Mouse (Mus musculus) heart, adult 9 months (tissue): Measurements from ENCODE around the gene Nt5c.
"Not testable (repeated sequence)": the region's sequence is repeated elsewhere in the genome, so short reads cannot be mapped to it uniquely, and the experiment has no call there.

Experiments used
- DNase-seq, 2 experiments: peaks; one replicate each; pipeline ENCODE4 v3.0.0; 2022; ENCODE audit warnings: low spot score in 2 of 2

Gene Nt5c

DNA sequence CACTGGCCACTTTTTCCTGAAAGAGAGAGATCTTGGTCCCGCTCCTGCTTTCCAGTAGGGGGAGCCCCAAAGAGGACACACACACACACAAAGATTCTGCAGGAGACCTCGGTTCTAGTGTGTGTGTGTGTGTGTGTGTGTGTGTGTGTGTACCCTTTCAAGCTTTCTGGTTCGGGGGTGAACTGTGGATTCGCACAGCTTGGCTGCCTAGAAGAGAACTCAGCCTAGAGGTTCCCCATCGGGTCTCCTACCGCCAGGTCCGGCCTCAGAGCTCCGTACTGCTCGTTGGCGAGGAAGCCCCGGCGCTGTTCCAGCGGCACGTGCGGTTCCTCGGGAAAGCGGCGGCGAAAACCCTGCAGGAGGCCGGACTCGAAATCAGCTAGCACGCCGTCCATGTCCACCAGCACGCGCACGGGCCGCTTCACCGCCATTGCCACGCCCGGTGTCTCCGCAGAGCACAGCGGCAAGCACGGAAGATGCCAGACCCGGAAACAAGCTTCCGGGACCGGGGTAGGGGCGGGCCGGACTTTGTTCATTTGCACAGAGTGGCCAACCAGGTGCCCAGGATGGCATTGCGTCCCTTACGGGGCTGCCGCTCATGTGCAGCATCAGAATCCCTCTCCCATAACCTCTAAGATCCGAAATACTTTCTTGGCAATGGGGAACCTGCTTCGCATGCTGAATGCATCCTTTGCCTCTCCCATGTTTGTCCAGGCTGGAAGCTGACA is at the start of gene Nt5c:
Nt5c (minus strand) TSS at position 507 of the 728 bp plus-strand sequence.
- DNase-seq: peak; percentile 74 to 82

DNA sequence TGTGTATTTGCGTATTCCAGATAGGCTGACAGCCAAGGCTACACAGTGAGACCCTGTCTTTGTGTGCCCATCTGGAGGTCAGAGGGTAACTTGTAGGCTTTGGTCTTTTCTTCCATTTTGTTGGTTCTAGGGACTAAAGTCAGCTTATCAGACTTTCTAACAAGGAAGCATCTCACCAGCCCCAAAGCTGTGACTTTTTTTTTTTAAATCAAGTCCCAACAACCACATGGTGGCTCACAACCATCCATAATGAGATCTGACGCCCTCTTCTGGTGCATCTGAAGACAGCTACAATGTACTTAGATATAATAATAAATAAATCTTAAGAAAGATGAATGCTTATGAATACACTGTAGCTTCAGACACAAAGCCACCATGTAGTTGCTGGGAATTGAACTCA is 46.4 kb upstream of the Nt5c start:
- no peak for DNase-seq

DNA sequence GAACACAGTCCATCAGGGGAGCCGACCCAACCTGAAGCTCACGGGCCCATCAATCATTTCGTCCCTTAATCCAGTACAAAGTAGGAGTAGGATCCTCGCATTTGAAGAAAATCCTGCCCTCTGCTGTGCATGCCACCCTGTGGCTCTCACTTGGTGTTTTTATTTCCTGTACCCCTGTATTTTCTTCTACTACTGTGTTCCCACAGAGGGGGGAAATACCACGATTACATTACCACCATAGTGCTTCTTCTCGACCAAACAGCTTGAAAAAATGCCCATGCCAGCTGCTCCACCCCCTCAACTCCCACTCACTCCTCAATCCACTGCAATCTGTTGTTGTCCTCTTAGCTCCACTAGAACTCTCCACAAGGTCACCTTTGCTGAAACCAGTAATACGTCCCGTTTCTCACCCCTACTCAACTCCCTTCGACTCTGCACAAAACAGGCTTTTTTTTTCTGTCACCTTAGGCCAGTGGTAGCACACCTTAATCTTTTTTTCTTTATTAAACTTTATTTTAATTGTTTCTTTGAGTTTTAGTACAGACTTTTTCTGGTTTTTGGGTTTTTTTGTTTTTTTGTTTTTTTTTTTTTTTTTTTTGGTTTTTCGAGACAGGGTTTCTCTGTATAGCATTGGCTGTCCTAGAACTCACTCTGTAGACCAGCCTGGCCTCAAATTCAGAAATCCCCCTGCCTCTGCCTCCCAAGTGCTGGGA is 45.4 kb upstream of the Nt5c start:
- DNase-seq: no peak

DNA sequence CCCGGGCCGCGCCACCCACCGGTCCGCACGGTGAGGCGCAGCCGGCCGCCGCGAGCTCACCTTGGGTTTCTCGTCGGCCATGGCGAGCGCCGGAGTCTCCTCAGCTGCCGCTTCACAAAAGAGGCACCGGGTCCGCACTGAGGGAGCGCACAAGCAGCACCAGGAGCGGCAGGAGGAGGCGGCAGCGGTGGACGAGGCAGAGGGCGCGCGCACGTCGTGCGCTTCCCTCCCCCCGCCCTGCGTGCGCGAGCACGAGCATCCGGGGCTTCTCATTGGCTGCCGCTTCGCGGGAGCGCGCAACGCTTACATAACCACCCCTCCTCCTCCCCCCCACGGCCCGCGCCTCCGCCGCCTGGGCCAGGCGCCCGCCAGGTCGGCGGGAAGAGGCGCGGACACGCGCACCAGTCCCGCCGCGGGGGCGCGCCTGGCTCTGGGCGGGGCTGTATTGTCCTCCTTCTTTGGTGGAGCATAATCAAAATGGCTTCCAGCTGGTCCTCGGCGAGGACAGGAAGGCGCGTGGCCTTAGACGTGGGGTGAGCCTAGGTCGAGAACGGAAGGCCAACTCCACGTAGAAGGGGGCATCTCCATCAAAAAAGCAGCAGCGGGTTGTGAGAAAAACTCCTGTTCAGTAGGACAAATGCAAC is 44.5 kb upstream of the Nt5c start, which contains the start of gene Sumo2:
Sumo2 (minus strand) TSS at position 239 of the 644 bp plus-strand sequence.
- peak; percentile 99 to 100 for DNase-seq

DNA sequence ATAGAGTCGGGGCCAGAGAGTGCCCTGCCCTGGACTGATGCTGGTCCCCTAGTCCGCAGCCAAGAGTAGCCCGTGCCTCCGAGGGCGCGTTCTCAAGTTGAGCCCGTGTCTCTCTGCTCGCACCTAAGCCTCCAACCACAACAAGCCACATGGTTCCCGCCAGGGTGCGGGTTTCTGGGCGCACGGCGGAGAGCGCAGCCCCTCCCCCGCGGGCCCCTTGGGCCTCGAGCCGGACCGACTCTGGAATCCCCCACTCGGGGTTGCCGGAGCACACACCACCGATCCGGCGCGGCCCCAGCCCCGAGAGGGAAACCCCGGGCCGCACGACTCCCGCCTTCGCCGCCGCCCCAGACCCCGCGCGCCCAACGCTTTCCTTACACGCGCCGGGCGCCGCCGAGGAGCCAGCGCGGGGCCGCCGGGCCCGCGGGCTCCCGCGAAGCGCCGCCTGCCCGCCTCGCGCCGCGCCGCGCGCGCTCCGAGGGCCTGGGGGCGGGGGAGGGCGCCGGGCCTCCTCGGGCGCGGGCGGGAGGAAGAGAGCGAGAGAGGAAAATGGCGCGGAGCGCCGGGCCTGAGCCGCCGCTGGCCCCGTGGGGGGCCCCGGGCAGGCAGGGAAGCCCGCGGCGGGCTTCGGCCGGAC is 43.9 kb upstream of the Nt5c start:
- peak in 1 of 2 experiments; percentile 78 for DNase-seq

DNA sequence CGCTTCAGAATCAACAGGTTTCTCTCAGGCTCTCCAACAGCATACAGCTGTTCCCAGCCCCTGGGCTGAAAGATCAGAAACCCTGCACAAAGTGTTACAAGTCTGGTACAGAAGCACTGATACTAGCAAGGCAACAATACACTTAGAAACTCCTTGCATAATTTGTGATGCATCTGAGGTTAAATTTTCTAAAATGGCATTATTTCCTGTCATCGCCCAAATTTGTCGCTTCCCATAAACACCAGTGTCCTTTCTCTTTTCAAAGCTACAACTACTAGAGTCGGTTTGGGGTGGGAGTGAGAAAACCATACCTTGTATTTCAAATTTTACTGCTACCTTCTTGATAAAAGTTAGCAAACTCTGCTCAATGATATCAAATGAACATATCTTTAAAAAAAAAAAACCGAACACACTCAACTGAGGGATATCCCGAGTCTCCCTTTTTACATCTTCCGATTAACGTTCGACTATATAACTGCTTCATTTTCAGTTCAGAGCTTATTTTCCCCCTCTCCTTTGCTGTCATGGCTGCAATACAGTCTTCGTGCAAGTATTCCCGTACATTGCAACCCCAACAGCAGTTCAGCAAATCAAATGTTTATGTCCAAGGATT is 43.2 kb upstream of the Nt5c start:
- no peak for DNase-seq

DNA sequence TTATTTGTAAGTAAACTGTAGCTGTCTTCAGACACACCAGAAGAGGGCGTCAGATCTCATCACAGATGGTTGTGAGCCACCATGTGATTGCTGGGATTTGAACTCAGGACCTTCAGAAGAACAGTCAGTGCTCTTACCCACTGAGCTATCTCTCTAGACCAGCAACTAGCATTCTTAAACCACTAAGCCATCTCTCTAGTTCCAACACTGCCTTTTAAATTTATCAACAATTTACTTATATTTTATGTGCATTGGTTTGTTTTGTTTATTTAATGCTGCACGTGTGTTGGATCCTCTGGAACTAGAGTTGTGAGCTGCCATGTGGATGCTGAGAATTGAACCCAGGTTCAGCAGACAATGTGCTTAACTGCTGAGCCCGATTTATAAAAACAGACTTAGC is 34.8 kb upstream of the Nt5c start:
- not testable (repeated sequence) for DNase-seq

DNA sequence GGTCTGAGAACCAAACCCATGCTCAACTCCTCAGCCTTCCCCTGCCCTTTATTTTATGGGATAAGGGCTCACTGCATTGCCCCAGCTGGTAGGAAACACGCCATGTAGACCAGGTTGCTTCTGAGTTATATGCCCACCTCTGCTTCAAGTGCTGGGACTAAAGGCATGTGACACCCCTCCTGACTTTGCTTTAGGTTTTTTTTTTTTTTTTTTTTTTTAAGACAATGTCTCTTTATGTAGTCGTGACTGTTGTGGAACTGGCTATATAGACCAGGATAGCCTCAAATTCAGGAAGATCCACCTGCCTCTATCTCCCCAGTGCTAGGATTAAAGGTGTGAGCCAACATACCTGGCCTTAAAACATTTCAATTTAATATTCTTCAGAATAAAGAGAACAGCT is 31.0 kb upstream of the Nt5c start:
- DNase-seq: no peak

DNA sequence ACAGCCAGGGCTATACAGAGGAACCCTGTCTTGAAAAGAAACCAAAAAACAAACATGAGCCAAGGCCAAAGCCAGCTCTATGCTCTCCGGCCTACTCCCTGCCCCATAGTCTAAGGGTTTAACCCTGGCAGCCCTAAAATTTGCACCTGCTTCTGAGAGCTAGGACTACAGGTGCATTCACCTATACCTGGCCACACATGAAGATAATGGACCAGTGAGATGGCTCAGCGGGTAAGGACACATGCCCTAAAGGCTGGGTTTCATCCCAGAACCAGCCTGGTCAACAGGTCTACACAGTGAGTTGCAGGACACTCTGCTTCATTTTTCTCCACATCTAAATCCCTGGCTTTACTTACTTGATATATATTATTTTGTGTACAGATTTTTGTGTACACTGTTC is 30.6 kb upstream of the Nt5c start:
- no peak for DNase-seq

DNA sequence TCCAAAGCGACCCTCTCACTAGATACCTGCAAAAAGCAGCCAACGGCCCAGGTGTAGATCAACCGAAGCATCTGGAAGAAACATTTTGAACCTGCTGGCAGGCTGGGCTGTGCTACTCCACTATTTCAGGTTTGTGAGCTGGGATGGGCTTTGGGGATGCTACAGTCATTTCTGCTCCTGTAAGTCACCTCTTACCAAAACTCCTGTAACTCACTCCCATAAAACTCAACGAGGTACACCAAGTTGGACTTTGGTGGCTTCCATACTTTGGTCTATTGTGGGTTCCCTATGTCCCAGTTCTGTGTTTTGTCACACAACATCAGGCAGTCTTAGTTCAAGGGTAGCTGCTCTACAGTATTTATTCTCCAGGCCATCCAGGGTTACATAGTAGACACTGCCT is 29.4 kb upstream of the Nt5c start:
- no peak for DNase-seq

DNA sequence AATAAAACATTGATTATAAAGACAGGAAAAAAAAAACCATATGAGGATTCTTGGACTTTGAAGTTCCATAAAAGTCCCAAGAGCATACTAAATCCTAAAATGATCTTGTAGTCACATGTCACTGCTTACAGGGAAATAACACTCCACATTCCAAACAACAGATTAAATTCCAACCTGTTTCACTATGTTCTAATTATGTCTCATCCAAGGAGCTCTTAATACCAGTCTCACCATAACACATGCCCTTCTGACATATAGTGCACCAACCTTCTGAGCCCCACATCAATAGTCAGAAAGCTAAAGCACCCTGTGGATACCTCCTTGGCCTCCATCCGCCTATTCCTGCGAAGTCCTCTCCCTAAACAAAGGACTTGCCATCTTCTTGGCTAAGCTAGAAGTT is 28.6 kb upstream of the Nt5c start:
- DNase-seq: no peak

DNA sequence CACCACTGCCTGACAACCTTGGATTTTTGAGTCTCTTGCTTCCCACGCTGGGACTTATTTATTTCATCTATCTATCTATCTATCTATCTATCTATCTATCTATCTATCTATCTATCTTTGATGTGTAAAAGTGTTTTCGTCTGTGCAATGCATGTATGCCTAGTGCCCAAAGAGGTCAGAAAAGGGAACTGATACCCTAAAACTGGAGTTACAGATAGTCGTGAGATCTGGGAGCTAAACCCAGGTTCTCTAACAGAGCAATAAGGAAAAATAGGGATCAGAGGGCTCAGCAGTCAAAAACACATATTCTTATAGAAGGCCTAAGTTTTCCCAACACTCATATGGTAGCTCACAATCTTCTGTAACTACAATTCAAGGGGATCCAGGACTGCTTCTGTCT is 27.9 kb upstream of the Nt5c start:
- DNase-seq: no peak

DNA sequence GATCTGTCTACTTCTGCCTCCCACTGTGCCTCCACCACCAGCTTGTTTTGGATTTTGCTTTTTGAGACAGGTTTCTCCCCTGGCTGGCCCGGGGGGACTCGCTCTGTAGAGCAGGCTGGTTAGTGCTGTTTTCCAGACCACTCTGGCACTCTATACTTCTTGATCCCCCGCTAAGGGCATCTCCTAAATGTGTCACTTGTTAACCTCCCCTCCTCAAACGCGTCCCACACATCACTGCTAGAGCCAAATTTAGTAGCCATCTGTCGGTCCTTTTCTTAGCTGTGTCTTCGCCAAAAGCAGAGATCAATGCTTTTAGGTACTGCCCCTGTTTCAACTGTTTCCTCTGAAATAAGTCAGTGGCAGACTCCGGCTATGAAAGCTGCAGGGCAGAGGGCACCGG is 27.0 kb upstream of the Nt5c start:
- DNase-seq: no peak

DNA sequence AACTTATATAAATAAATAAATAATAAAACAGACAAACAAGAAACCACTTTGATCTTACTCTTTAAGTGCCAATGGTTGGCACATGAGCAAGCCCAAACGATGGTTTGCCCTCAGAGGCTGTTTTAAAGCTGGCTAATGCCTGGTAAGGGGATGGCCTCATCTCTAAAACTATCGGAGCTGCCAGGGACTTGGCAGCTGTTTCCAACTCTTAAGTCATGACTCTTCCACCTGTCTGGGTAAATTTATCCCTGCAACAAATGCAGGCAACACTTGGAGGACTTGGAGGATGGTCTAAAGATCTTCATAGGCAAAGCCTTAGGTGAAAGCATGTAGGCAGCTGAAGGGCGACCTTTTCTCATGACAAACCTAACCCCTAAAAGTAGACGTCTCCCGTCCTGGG is 25.3 kb upstream of the Nt5c start:
- DNase-seq: no peak

DNA sequence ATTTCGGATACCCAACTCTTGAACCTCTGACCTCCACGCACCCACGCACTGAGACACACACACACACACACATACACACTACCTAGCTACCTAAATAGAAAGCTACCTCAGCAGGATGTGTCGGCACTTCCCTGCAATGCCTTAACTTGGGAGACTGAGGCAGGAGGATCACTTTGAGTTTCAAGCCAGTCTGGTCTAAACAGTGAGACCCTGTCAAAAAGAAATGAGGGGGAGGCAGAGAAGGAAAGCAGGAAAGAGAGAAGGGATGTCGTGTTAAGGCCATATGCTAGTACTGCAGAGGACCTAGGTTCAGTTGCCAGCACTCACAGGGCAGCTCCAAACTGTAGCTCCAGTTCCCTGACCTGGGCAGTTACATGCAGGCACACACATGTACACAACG is 23.4 kb upstream of the Nt5c start:
- DNase-seq: no peak

DNA sequence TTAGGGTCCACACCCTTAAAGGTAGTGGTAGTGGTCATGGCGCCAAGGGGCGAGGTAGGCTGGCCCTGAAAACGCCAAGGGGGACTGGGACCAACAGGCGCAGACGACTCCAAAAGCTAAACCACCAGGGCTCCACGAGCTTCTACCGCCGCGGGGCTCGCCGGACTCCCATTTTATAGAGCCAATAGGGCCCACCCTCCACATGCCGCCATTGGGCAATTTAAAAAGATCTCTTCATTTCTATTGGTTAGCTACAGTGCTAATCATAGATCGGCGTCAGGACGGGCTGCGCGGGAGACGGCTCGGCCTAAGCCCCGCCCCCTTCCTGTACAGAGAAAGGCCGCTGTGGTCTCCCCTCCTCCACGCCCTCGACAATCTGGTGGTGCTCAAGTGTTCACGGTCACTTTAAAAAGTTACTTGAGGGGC is 22.6 kb upstream of the Nt5c start, which contains the start of gene Jpt1:
Jpt1 (minus strand) TSS at position 150 of the 426 bp plus-strand sequence.
- DNase-seq: peak; percentile 99 to 100

DNA sequence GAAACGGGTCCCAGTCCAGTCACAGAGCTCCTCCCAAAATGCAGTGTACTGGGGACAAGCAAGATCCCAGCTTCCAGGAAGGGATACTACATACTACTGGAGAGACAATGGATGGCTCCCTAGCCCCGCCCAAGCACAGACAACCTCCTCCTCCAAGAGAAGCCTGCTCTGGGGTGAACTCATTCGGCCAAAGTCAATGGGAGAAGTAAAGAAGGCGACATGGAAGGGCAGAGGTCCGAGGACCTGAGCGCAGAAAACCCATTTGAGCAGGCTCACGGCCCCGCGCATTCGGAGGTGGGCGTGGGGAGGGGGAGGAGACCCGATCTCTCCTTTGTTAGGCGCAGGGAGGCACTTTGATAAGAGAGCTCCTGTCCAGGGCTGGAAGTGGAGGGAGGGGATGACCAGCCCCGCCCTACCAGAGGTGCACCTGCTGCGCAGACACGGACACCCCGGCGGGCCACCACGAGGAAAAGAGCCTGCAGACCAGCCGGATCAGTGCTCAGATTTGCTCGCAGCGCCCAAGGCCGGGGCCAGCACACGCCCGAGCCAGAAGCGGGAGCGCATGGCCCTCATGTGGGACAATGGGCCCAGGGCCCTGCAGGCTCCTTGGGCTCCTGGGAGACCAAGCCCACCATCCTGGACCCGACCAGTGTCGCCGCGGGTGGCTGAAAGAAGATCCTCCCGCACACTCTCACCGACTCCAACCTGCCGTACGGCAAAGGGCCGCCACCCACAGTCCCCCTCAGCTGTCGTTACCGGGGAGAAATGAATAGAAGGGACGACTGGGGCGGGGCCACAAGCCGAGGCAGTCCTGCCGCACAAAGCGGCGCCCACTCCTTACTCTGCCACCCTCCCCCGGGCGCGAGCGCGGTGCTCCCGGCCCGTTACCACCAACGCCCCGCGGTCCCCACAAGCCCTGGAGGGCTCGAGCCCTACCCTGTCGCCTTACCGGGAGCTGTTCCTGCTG is 21.9 kb upstream of the Nt5c start:
- peak; percentile 48 to 57 for DNase-seq

DNA sequence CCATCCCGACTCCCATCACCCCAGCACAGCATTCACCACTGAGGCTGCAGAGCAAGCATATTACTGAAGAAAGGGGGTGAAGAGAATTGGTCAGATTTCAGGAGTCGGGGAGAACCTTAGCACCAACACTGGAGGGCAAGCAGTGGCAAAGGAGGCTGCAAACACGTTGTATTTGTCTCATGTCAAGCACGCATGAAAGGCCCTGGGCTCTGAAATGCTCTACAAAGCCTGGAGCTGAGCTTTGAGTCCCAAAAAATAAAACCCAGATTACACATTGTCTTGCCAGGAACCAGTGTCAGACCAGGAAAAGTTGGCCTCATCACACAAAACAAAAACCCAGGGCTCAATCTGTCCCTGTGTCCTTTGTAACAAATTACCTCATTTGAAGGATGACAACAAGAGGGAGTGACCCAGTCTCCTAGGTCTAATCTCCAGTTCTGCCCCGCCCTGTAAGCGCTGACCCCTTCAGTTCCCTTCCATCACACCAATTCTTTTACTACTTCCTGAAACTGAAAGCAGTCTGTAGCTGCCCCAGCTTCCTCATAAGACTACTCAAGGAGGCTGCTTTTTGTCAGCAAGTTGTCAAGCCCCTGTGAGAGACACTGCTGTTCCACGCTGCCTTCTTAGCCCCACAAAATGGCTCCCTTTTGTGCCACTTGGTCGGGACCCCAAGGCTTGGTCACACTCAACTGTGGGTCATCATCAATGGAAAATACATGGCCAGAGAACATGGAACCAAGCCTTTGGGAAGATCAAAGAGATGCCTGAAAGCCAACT is 20.9 kb upstream of the Nt5c start:
- DNase-seq: peak; percentile 60 to 75

DNA sequence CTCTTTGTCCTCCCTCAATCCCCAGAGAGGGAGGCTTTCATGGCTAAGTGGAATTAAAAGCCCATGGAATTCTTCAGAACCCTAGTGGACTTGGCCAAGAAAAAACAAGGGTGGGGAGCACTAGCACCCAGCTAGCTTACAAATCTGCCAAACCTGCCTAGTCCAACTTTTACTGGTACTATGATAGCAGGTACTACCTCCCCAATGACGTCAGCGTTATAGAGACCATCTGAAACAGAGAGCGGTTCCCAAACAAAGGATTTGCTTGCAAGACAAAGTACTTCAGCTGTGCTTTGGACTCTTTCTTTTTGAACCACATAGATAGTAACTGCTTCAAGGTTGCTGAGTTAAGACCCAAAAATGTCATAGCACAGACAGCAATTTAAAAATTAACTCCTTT is 20.3 kb upstream of the Nt5c start:
- no peak for DNase-seq

DNA sequence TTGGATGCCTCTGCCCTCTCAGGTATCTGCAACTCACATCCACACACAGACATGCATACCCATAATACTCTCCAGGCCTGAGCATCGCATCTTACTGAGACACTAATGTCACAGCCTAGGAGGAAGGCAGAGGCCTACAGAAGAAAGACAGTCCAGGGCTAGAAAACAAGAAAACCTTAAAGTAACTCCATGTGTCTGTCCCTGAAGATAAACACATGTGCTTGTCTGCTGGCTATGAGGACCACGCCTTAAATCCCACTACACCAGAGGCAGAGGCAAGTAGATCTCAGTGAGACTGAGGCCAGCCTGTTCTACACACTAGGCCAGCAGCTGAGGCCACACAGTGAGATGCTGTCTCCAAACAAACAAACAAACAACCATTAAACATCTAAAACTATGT is 19.5 kb upstream of the Nt5c start:
- DNase-seq: no peak
